Mouse (Mus musculus): ENCODE measurements around the gene Npm3.

Npm3 gene

GRCm38 (mm10) chr19:45749243-45750043, at the start of gene Npm3:
TSS of gene Npm3 (minus strand) at chr19:45749591.
- under 1% methylated on average over 59 of the region's 60 CpGs for WGBS

GRCm38 (mm10) chr19:45796879-45797278, 47.5 kb upstream of the Npm3 start:
- 63% methylated on average over 15 of the region's 15 CpGs for WGBS

GRCm38 (mm10) chr19:45796061-45796556, 46.7 kb upstream of the Npm3 start:
- WGBS: 32% methylated on average over 15 of the region's 15 CpGs

GRCm38 (mm10) chr19:45795406-45795944, 46.1 kb upstream of the Npm3 start:
- WGBS: 36% methylated on average over 15 of the region's 15 CpGs

GRCm38 (mm10) chr19:45794718-45795117, 45.3 kb upstream of the Npm3 start:
- 62% methylated on average over 6 of the region's 6 CpGs for WGBS

GRCm38 (mm10) chr19:45792404-45792803, 43.0 kb upstream of the Npm3 start:
- WGBS: 88% methylated on average over 6 of the region's 6 CpGs

GRCm38 (mm10) chr19:45789888-45790874, 40.8 kb upstream of the Npm3 start:
- WGBS: 80% methylated on average over 13 of the region's 13 CpGs

- WGBS: 81% methylated on average over 7 of the region's 7 CpGs
Observed at GRCm38 (mm10) chr19:45789365-45789764, 40.0 kb upstream of the Npm3 start.

- 75% methylated on average over 4 of the region's 4 CpGs for WGBS
Observed at GRCm38 (mm10) chr19:45788337-45788736, 38.9 kb upstream of the Npm3 start.

GRCm38 (mm10) chr19:45787450-45787849, 38.1 kb upstream of the Npm3 start:
- WGBS: 72% methylated on average over 3 of the region's 3 CpGs

- 51% methylated on average over 3 of the region's 3 CpGs for WGBS
Observed at GRCm38 (mm10) chr19:45785470-45785869, 36.1 kb upstream of the Npm3 start.

- WGBS: 31% methylated on average over 17 of the region's 17 CpGs
Observed at GRCm38 (mm10) chr19:45783933-45784576, 34.7 kb upstream of the Npm3 start.

GRCm38 (mm10) chr19:45783181-45783932, 34.0 kb upstream of the Npm3 start, which contains the start of gene Mgea5:
TSS of gene Mgea5 (minus strand) at chr19:45783837.
- 1% methylated on average over 68 of the region's 71 CpGs for WGBS

- 1% methylated on average over 36 of the region's 36 CpGs for WGBS
Observed at GRCm38 (mm10) chr19:45782315-45783001, 33.1 kb upstream of the Npm3 start.

GRCm38 (mm10) chr19:45781676-45782075, 32.3 kb upstream of the Npm3 start:
- WGBS: 25% methylated on average over 8 of the region's 8 CpGs

GRCm38 (mm10) chr19:45780350-45780915, 31.0 kb upstream of the Npm3 start:
- WGBS: 53% methylated on average over 13 of the region's 13 CpGs

GRCm38 (mm10) chr19:45775486-45775885, 26.1 kb upstream of the Npm3 start:
- WGBS: 48% methylated on average over 2 of the region's 2 CpGs

GRCm38 (mm10) chr19:45771501-45771900, 22.1 kb upstream of the Npm3 start:
- 66% methylated on average over 5 of the region's 5 CpGs for WGBS

GRCm38 (mm10) chr19:45760810-45761209, 11.4 kb upstream of the Npm3 start:
- 86% methylated on average over 3 of the region's 3 CpGs for WGBS

GRCm38 (mm10) chr19:45758671-45759070, 9.3 kb upstream of the Npm3 start:
- WGBS: 86% methylated on average over 5 of the region's 5 CpGs

Data from cerebral cortex, adult 2 months (tissue).